Mouse (Mus musculus): ENCODE results near the gene Lrig3. TPM values are rescaled to one million over a fixed set of nuclear protein-coding genes. Genes with fewer than 3 reads are reported as not detected.

The Lrig3 gene
- polyA plus RNA-seq (2012; fragmentation: generic; extraction: Trizol): 8.0 TPM

- peak within 1 kb of the TSS; percentile 77 for H3K4me3 ChIP-seq
- H3K27me3 ChIP-seq (ENCODE audit: control insufficient read depth, insufficient read depth, insufficient read length): no peaks in the 10 kb centered on the region
- no peaks in the 10 kb centered on the region for H3K36me3 ChIP-seq (ENCODE audit: control insufficient read depth, insufficient read depth)
- TF ChIP-seq POLR2AphosphoS2 (IDR thresholded peaks at IDR 0.05; ENCODE audit: insufficient read length, low read depth) (peak; percentile 78), REST (IDR thresholded peaks at IDR 0.05; ENCODE audit: insufficient read depth, insufficient read length) (no peak), USF1 (IDR thresholded peaks at IDR 0.05; ENCODE audit: low read depth) (peak; percentile 82), TCF12 (IDR thresholded peaks at IDR 0.05; ENCODE audit: insufficient read depth, poor library complexity, severe bottlenecking) (no peak), TCF3 (IDR thresholded peaks at IDR 0.05; ENCODE audit: insufficient read length, low read depth) (no peak), CEBPB (IDR thresholded peaks at IDR 0.05; ENCODE audit: insufficient read depth, poor library complexity, severe bottlenecking) (no peak), MYOD1 (IDR thresholded peaks at IDR 0.05; ENCODE audit: control insufficient read depth in 1 of 3, insufficient read length in 2 of 3, low read depth in 2 of 3) (no peak), E2F4 (IDR thresholded peaks at IDR 0.05; ENCODE audit: insufficient read depth) (no peak), MYOG (IDR thresholded peaks at IDR 0.05; ENCODE audit: control insufficient read depth in 1 of 3, insufficient read depth in 1 of 3, insufficient read length in 2 of 3, low read depth in 2 of 3) (peak in 1 of 3 experiments; percentile 22), POLR2A (IDR thresholded peaks at IDR 0.05; ENCODE audit: insufficient read length, low read depth) (peak; percentile 89), SRF (IDR thresholded peaks at IDR 0.05; ENCODE audit: control insufficient read depth, insufficient read length, low read depth) (peak; percentile 40), MAX (IDR thresholded peaks at IDR 0.05; ENCODE audit: low read depth) (no peak)
- peak within 1 kb of the TSS; percentile 91 for H3ac ChIP-seq (ENCODE audit: control insufficient read depth, insufficient read length)
- H3K79me2 ChIP-seq (ENCODE audit: control insufficient read depth, insufficient read depth): peaks cover 44% of the 10 kb centered on the region
- peak within 1 kb of the TSS; percentile 96 for H3K4me2 ChIP-seq (ENCODE audit: low read depth)
These were observed at the start of gene Lrig3 for GRCm38 (mm10) chr10:125965968-125966480. Gene Lrig3, plus strand, starts transcription at chr10:125966168.

GRCm38 (mm10) chr10:125916781-125917180 lies 49.2 kb upstream of the Lrig3 start:
- H3K4me2 ChIP-seq (ENCODE audit: low read depth): no peak overlapping the region
- H3K79me2 ChIP-seq (ENCODE audit: control insufficient read depth, insufficient read depth): no peaks in the 10 kb centered on the region
- no peak overlapping the region for H3K4me3 ChIP-seq
- TF ChIP-seq MYOD1 (IDR thresholded peaks at IDR 0.05; ENCODE audit: control insufficient read depth in 1 of 3, insufficient read length in 2 of 3, low read depth in 2 of 3): no peak
- TF ChIP-seq TCF12 (IDR thresholded peaks at IDR 0.05; ENCODE audit: insufficient read depth, poor library complexity, severe bottlenecking): no peak
- TF ChIP-seq CEBPB (IDR thresholded peaks at IDR 0.05; ENCODE audit: insufficient read depth, poor library complexity, severe bottlenecking): no peak
- TF ChIP-seq E2F4 (IDR thresholded peaks at IDR 0.05; ENCODE audit: insufficient read depth): no peak
- no peak for TF ChIP-seq POLR2A (IDR thresholded peaks at IDR 0.05; ENCODE audit: insufficient read length, low read depth)
- TF ChIP-seq REST (IDR thresholded peaks at IDR 0.05; ENCODE audit: insufficient read depth, insufficient read length): no peak
- H3K27me3 ChIP-seq (ENCODE audit: control insufficient read depth, insufficient read depth, insufficient read length): no peaks in the 10 kb centered on the region
- no peaks in the 10 kb centered on the region for H3K36me3 ChIP-seq (ENCODE audit: control insufficient read depth, insufficient read depth)
- no peak overlapping the region for H3ac ChIP-seq (ENCODE audit: control insufficient read depth, insufficient read length)

GRCm38 (mm10) chr10:125917436-125917871 lies 48.5 kb upstream of the Lrig3 start:
- H3K27me3 ChIP-seq (ENCODE audit: control insufficient read depth, insufficient read depth, insufficient read length): no peaks in the 10 kb centered on the region
- H3K4me3 ChIP-seq: no peak overlapping the region
- no peak overlapping the region for H3ac ChIP-seq (ENCODE audit: control insufficient read depth, insufficient read length)
- peak overlapping the region; percentile 58 for H3K4me2 ChIP-seq (ENCODE audit: low read depth)
- H3K36me3 ChIP-seq (ENCODE audit: control insufficient read depth, insufficient read depth): no peaks in the 10 kb centered on the region
- H3K79me2 ChIP-seq (ENCODE audit: control insufficient read depth, insufficient read depth): no peaks in the 10 kb centered on the region
- TF ChIP-seq MYOG (IDR thresholded peaks at IDR 0.05; ENCODE audit: control insufficient read depth in 1 of 3, insufficient read depth in 1 of 3, insufficient read length in 2 of 3, low read depth in 2 of 3) (no peak), TCF3 (IDR thresholded peaks at IDR 0.05; ENCODE audit: insufficient read length, low read depth) (no peak), CEBPB (IDR thresholded peaks at IDR 0.05; ENCODE audit: insufficient read depth, poor library complexity, severe bottlenecking) (no peak)

GRCm38 (mm10) chr10:125918994-125919393 lies 47.0 kb upstream of the Lrig3 start:
- Histone ChIP-seq H3K4me3 (no peak overlapping the region), H3K79me2 (ENCODE audit: control insufficient read depth, insufficient read depth) (no peaks in the 10 kb centered on the region), H3K36me3 (ENCODE audit: control insufficient read depth, insufficient read depth) (no peaks in the 10 kb centered on the region), H3K4me2 (ENCODE audit: low read depth) (no peak overlapping the region), H3ac (ENCODE audit: control insufficient read depth, insufficient read length) (no peak overlapping the region), H3K27me3 (ENCODE audit: control insufficient read depth, insufficient read depth, insufficient read length) (no peaks in the 10 kb centered on the region)
- TF ChIP-seq MAX (IDR thresholded peaks at IDR 0.05; ENCODE audit: low read depth) (no peak), REST (IDR thresholded peaks at IDR 0.05; ENCODE audit: insufficient read depth, insufficient read length) (no peak), MYOG (IDR thresholded peaks at IDR 0.05; ENCODE audit: control insufficient read depth in 1 of 3, insufficient read depth in 1 of 3, insufficient read length in 2 of 3, low read depth in 2 of 3) (peak in 2 of 3 experiments; percentile 73 to 74), TCF12 (IDR thresholded peaks at IDR 0.05; ENCODE audit: insufficient read depth, poor library complexity, severe bottlenecking) (peak; percentile 31), MYOD1 (IDR thresholded peaks at IDR 0.05; ENCODE audit: control insufficient read depth in 1 of 3, insufficient read length in 2 of 3, low read depth in 2 of 3) (peak in 2 of 3 experiments; percentile 47 to 52), E2F4 (IDR thresholded peaks at IDR 0.05; ENCODE audit: insufficient read depth) (no peak)

- no peak overlapping the region for H3K4me3 ChIP-seq
These were observed 44.1 kb upstream of the Lrig3 start for GRCm38 (mm10) chr10:125921654-125922446.

More at GRCm38 (mm10) chr10:125921654-125922446, 44.1 kb upstream of the Lrig3 start:
- H3K4me2 ChIP-seq (ENCODE audit: low read depth): no peak overlapping the region
- no peaks in the 10 kb centered on the region for H3K36me3 ChIP-seq (ENCODE audit: control insufficient read depth, insufficient read depth)
- no peaks in the 10 kb centered on the region for H3K27me3 ChIP-seq (ENCODE audit: control insufficient read depth, insufficient read depth, insufficient read length)
- no peak for TF ChIP-seq CEBPB (IDR thresholded peaks at IDR 0.05; ENCODE audit: insufficient read depth, poor library complexity, severe bottlenecking)
- no peak for TF ChIP-seq POLR2AphosphoS2 (IDR thresholded peaks at IDR 0.05; ENCODE audit: insufficient read length, low read depth)
- no peak for TF ChIP-seq MAX (IDR thresholded peaks at IDR 0.05; ENCODE audit: low read depth)
- no peak for TF ChIP-seq MYOG (IDR thresholded peaks at IDR 0.05; ENCODE audit: control insufficient read depth in 1 of 3, insufficient read depth in 1 of 3, insufficient read length in 2 of 3, low read depth in 2 of 3)
- TF ChIP-seq POLR2A (IDR thresholded peaks at IDR 0.05; ENCODE audit: insufficient read length, low read depth): no peak
- TF ChIP-seq USF1 (IDR thresholded peaks at IDR 0.05; ENCODE audit: low read depth): no peak
- no peak for TF ChIP-seq SRF (IDR thresholded peaks at IDR 0.05; ENCODE audit: control insufficient read depth, insufficient read length, low read depth)
- H3ac ChIP-seq (ENCODE audit: control insufficient read depth, insufficient read length): no peak overlapping the region
- no peaks in the 10 kb centered on the region for H3K79me2 ChIP-seq (ENCODE audit: control insufficient read depth, insufficient read depth)

Measured in myocyte (in vitro differentiated cells).